Mouse (Mus musculus): ENCODE data around the gene Cux1.

Gene Cux1

GRCm38 (mm10) chr5:136540055-136540838, 27.0 kb downstream of the Cux1 start:
- DNase-seq (ENCODE audit: low read depth, low spot score), result no peak

- DNase-seq (ENCODE audit: low read depth, low spot score), result no peak
These were observed 30.5 kb downstream of the Cux1 start for GRCm38 (mm10) chr5:136536753-136537152.

DNA sequence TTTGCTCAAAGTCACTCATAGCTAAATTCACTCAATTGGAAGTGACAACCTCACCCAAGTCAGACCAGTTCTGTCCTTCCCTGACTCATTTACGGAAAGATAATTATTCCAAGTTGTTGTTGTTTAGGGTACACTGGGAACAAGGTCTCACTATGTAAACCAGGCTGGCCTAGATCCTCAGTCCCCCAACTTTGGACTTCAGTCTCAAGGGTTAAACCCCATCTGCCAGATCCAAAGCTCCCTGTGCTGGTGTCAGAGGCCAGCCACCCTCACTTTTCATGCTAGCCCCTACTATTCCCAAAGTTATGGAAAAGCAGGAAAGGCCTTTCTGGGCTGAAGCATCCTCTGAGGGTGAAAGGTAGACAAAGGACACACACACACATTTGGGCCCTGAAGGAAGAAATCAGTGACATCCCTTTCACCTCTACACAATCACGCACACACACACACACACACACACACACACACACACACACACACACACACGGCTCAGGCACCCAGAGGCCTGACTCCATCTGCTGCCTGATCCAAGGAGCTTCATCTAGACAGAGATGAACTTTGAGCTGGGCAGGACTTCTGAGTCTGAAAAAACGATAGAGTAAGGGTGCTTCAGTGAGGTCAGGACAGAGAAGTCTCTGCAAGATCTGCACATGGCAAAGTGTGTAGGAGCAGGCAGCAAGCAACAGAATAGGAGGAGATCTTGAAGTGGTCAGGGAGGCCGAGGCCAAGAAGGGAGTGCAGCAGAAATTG, 31.1 kb downstream of the Cux1 start:
- no peak for DNase-seq (ENCODE audit: low read depth, low spot score)

DNA sequence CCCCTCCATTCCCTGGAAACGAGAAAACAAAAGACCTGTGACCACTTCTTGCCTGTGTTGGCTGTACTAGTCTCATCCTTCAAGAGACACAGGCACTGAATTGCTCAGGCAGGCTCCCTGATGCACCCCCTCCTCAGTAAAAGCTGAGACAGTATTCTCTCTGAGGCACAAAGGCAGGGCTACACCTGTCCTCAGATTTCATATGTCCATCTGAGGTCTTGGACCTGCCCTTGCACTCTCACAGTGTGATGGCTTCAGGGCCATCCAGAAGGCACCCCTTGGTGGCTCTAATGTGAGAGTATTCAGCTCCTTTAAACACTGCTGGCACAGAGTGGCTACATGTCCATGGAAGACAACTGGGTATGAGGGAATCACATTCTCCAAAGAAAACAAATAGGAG, 32.1 kb downstream of the Cux1 start:
- no peak for DNase-seq (ENCODE audit: low read depth, low spot score)

DNA sequence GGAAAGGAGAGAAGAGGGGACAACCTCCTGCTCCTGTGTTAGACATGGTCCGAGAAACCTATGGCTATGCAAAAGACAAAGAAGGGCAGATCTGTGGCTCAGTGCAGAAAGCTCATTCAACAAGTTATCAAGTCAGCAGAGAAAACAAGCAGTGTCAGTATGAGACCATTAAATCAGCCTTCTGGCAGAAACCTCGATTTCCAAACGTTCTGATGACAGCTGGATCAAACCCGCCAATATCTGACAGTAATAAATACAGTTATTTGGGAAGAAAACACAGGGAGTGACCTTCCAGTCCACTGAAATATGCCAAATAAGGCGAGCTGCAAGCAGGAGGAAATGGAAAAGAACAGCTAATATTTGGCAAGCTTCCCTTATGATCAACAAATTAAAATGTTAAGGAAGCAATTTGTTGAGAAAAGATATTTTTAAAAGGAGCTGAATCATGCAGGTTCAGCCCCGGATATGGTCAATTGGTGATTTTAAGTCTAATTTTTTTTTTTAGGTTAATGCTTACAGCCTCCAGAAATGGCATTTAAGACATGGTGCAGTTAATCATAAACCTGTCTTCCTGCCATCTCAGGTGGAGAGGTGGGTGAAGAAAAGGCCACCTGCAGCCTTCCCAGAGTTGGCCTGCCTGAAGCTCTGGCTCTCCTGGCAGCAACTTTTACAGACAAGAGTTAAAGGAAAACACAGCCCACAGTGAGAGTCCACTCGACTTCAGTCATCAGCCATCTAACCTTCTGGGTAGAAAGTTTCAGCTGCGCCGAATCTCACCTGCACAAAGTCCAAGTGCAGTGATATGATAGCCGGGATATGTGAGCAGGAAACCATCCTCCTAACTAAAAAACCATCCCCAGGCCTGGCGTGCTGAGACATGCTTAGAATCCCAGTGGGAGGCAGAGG, 33.7 kb downstream of the Cux1 start:
- DNase-seq (ENCODE audit: low read depth, low spot score), result no peak

- DNase-seq (ENCODE audit: low read depth, low spot score), result no peak
These were observed 35.5 kb downstream of the Cux1 start for GRCm38 (mm10) chr5:136531674-136532365.

GRCm38 (mm10) chr5:136530931-136531330, 36.4 kb downstream of the Cux1 start:
- DNase-seq (ENCODE audit: low read depth, low spot score), result no peak

DNA sequence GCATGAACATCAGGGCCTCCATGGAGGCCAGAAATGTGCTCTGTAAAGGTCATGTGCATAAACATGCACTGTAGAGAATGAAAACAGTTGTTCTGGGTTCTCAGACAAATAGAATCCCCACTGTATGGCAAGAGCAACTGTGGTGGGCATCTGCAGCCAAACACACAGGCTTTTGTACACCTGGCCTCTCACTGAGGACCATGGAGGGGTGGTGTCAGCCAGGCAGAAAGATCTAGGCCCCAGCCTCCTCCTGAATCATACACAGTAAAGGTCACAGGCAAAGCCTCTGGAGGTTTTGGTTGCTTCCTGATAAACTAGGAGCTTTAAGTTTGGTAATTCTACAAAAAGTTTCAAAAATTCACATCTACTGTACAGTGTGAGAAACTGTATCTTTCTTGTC, 38.1 kb downstream of the Cux1 start:
- no peak for DNase-seq (ENCODE audit: low read depth, low spot score)

DNA sequence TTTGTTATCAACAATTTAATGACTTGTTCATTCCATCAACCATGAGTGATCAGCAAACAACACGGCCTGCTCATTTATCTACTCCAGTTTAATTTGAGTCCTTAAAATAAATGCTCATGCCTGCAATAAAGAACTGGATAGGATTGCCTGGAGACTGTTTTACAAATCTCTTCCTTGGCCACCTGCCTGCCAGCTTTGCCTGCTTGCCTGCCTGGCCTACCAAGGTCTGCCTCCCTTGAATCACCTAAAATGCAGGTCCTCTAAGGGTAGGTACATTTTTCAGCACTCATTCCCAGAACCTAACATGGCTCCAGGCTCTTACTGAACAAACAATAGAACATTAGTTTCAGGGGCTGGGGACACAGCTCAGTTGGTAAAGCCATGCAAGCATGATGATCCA, 39.4 kb downstream of the Cux1 start:
- no peak for DNase-seq (ENCODE audit: low read depth, low spot score)

- no peak for DNase-seq (ENCODE audit: low read depth, low spot score)
These were observed 40.8 kb downstream of the Cux1 start for GRCm38 (mm10) chr5:136526545-136526909.

GRCm38 (mm10) chr5:136525896-136526544, 41.3 kb downstream of the Cux1 start:
- DNase-seq (ENCODE audit: low read depth, low spot score), result no peak

- DNase-seq (ENCODE audit: low read depth, low spot score), result no peak
These were observed 44.3 kb downstream of the Cux1 start for GRCm38 (mm10) chr5:136522843-136523463.

DNA sequence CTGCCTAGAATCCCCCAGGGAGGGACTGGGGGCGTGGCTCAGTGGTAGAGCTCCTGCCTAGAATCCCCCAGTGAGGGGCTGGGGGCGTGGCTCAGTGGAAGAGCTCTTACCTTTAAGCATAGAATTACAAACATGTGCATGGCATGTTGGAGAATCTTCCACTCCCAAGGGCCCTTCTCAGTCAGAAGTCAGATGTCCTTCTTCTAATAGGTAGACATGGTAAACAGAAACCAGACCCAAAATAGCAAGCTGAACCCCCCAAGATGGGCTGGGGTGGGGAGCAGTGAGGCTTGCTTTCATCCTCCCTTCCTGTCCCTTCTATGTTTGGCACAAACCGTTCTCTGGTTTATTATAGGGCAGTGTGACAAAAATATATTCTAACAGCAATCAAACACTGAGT, 45.6 kb downstream of the Cux1 start:
- DNase-seq (ENCODE audit: low read depth, low spot score), result no peak

DNA sequence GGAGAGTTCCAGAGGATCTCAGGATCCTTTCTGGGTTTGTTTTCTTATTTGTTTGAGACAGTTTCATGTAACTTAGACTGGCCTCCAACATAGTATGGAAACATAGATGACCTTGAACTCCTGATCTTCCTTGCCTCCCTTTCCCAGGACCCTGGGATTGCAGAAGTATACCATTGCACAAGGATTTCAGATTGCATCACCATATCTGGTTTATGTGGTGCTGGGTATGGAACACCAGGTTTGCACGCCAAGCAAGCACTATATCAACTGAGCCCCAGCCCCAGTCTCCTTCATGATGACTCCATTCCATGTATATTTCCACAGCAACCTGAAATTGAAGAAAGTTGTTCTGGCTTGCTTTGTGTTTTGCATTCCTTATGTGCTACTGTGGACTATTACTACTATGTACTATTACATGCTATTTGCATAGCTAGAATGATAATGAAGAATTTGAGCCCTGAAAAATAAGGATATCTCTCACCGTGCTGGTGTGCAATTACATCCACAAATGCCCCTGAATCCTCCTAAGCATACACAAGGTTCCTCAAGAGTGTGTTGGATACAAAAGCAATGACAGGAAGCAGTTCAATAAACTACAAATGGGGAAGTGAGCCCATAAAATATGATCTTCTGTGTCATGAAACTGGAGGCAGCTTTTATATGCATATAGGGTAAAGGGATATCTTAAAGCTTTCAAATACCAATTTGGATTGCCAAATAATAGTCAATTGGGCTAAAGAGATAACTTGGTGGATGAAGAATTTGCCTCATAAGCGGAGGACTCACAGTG, 48.4 kb downstream of the Cux1 start:
- DNase-seq (ENCODE audit: low read depth, low spot score), result no peak

DNA sequence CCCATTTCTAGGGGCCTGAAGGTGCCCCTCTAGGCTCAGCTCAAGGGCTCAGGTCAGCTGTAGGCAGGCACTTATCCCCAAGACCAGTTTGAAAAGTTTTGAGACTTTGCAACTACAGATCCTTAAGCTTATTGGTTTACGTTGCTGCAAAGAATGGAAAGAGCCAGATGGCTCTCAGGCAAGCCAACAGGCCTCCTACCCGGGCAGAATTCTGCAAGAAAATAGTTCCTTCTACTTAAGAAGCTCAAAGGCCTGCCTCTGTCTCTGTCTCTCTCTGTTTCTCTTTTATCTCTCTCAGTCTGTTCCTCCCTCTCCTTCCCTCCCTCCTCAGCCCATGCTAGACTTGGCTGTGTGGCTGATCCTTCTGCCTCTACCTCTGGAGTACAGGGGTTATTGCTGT, 49.8 kb downstream of the Cux1 start:
- DNase-seq (ENCODE audit: low read depth, low spot score), result no peak

DNA sequence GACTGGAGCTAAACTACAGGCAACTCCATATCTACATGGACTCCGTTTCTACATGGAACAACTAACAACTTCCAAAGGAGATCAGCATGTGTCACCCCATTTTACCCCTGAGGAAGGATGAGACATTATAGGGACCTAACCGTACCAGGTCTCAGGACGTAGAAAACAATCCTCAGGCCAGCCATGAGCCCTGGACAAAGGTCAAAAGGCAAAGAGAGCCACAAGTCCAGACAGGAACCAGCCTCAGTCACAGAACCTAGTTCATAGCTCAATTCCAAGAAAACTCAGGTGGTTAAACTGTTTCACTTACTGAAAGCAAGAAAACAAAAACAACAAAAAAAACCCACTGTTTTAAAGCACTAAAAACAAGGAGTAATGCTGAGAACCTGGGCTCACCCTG, 50.7 kb downstream of the Cux1 start:
- no peak for DNase-seq (ENCODE audit: low read depth, low spot score)

DNA sequence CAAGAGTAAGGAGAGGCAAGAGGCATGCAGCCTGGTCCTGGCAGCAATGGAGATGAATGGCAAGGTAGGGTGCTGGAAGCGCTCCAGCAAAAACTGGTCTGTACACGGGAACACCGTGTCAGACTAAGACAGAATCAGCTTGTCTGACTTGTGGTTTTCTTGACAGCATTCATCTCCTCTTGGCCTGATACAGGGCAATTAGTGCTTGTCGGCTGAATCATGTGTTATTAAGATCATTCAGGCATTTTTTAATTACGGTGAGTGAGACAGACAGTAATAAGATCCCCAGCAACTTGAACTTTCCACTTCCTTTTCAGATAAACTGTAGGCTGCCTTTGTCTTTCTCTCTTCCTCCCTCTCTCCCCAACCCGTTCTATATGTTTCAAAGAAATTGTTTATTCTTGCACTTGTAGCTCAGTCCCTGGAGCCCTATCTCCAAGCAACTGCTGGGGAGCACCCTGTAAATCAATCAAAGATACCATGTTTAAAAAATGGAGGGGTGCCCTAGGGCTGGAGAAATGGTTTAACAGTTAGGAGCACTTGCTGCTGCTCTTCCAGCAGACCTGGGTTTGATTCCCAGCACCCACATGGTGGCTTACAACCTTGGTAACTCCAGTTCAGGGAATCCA, 53.1 kb downstream of the Cux1 start:
- no peak for DNase-seq (ENCODE audit: low read depth, low spot score)

- DNase-seq (ENCODE audit: low read depth, low spot score), result no peak
These were observed 55.1 kb downstream of the Cux1 start for GRCm38 (mm10) chr5:136512103-136512674.

GRCm38 (mm10) chr5:136511378-136511777, 55.9 kb downstream of the Cux1 start:
- no peak for DNase-seq (ENCODE audit: low read depth, low spot score)
